Mouse (Mus musculus): ENCODE results near the gene Tbx20.

Gene Tbx20

DNA sequence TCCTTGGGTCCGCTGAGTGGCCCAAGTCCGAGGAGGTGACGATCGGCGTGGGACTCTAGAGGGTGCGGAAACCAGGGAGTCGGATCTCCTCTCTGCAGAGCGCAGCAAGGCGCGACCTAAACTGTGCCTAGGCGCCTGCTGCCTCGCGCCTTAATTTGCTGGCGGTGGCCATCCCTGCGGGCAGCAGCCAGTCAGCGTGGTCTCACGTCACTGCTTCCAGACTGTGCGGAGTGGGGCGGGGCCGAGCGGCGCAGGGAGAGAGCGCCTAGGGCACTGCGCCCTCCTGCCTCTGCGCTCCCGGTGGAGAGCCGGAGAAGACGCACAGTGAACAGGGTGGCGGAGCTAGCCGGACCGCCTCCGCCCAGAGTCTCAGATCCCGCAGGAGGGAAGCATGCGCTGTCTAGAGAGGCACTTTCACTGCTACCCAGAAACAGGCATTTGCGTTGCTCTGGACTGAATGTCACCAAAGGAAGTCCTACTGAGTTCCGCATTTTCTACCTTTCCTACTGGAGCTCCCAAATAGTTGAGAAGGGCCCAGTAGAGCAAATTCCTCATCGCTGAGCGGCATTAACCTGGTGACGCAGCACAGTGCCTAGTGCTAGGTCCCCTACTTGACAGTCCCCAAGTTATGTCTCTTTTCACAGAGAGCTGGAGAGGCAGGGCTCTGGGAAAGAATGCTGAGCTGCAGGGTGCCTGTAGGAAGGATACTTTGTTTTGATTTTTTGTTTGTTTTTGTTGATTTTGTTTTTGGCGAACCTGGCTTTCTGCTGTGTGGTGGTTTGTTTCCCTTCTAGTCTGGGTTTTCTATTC, at the start of gene Tbx20:
TSS of gene Tbx20 (minus strand) at position 144 of the 810 bp plus-strand sequence.
- DNase-seq (ENCODE audit: low read depth, low spot score): no peak

DNA sequence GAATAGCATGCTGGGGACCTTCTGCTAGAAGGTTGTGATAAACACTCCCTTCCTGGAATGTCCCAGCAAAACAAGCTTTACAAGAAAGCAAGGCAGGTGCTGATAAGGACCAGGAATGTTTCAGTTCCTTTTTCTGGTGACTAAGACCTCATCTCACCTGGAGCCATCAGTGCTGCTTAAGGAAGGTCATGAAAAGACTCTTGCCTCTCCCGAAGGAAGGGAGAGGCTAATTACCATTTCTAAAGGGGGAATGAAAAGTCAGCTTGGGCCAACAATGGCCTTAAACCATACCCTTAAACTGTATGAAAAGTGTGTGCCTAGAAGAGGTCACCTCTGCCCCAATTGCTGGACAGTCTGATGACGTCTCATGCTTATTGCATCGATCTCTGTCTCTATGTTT, 44.4 kb upstream of the Tbx20 start:
- no peak for DNase-seq (ENCODE audit: low read depth, low spot score)

DNA sequence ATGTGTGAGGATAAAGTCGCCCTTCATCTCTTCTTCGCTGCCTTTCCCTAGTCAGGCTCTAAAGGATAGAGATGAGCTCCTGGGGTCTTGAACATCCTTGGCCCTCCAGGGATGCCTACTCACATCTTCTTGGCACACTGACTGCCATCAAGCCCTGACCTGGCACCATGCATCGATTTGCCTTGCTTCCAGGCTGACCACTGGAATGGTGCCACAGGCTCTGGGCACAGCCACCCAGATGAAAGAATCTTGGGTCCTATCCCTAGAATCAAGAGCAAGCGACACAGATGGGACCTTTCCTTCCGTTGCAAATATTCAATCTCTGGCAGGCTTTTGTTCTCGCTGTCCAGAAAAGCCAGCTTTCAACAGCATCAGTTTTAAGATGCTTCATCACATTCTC, 38.4 kb upstream of the Tbx20 start:
- DNase-seq (ENCODE audit: low read depth, low spot score): no peak

DNA sequence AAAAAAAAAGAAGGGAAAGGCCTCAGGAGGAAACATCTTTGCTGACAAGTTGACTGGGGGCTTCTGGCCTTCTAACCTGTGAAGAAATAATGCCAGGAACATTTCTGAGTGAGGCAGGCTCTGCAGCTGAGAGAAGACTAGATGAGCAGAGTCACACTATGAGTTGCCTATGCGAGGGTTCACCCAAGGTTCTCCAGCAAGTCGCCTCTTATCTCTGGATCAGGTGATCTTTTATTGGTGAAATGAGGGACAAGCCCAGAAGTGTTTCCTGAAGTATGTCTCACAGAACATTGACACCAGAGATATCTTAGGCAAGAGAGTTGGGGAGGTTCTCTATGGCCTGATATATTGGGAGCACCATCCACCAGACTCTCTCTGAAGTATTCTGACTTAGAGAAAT, 18.0 kb upstream of the Tbx20 start:
- no peak for DNase-seq (ENCODE audit: low read depth, low spot score)

DNA sequence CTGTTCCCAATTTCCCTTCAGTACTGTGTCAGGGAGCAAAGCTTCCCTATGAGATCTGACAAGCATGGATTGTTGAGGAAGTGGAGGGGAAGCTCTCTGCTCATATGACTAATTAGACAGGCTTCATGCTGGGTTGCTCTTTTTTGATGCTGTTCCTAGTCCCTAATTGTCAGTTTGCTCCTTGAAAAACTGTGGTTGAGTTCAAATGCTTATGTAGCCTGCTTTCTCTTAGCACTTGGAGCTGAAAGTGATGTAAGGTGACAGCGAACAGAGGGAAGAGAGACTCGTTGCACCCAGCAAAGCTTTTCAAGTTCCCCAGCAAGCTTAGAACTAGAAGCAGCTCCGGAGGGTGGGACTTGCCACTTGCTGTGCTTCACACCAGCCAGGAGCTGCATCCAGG, 15.3 kb upstream of the Tbx20 start:
- DNase-seq (ENCODE audit: low read depth, low spot score): no peak

DNA sequence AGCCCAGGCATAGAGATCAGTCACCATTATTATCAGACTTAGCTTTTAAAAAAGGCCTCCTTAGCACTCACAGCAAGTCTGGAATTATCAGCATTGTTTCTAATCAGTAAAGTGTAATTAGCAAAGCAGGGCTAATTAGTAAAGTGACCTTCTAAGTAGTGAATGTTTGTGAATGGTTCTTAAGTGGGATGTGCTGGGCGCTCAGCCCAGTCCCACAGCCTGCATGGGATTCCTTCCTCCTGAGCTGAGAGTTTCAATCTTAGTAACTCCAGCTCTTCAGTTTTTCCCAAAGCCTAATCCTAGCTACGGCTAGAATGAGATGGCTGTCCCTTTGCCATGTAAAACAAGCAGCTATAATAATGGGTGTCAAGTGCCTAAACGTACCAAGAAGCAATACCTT, 8.2 kb upstream of the Tbx20 start:
- DNase-seq (ENCODE audit: low read depth, low spot score): no peak

DNA sequence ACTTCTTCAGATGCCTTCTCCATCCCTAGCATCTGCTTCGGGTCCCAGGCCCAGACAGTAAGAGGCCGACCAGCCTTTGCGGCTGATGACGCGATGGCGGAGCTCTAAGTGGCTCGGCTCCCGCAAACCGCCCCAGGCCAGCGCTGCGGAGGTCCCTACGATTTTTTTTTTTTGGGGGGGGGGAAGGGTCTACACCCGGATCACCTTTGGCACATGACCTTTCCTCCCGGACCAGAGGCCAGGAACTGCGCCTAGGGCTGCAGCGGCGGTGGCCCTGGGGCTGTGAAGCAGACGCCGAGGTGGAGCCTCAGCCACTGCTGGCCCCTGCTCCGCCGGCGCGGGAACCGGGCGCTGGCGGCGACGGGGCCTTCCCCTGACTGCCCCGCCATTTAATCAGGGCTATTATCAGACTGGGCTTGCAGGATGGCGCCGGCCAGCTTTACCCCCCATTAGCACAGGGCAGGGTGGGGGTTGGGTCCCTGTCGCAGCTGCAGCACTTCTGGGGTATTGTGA, 6.9 kb upstream of the Tbx20 start:
- DNase-seq (ENCODE audit: low read depth, low spot score): no peak

DNA sequence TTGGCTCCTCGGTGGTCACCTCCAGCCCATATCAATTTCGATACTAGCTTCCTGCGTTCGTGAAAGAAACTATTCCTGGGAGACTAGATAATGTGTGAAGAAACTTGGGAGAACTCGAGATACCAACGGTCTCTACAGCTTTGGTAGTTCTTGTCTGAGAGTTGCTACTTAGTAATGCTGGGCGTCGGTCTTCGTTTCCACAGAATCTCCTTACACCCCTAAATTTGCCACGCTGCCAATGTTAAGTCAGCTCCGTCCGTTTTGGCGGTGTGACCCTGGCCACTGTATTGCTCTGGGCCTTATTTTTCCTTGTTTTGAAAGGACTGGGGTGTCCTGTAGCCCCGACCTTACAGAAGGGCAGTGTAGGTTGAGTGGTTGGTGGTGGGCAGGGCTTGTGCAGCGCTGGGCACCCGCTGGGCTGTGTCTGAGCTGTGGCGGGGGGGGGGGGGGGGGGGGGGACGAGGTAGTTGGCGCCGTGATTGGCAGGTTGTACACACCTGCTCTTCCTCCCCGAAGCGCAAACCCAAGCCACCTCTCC, 6.4 kb upstream of the Tbx20 start:
- DNase-seq (ENCODE audit: low read depth, low spot score): no peak

DNA sequence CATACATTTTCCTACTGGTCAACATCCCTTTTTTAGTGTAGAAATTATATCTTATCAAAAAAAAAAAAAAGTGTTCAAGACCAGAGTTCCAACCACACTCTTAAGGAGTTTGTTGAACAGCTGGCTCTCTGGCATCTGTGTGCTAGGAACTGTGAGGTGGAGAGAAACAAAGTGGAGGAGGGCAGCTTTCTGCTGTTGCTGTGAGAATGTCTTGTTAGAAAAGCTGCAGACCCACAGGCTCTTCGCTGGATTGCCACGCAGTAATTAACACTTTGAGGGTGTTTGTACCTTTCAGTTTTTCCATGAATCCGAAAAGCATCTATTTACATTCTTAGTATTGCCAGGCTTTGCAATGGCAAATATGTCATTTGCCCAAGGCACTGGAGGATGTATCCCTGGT, 5.9 kb upstream of the Tbx20 start:
- DNase-seq (ENCODE audit: low read depth, low spot score): no peak

DNA sequence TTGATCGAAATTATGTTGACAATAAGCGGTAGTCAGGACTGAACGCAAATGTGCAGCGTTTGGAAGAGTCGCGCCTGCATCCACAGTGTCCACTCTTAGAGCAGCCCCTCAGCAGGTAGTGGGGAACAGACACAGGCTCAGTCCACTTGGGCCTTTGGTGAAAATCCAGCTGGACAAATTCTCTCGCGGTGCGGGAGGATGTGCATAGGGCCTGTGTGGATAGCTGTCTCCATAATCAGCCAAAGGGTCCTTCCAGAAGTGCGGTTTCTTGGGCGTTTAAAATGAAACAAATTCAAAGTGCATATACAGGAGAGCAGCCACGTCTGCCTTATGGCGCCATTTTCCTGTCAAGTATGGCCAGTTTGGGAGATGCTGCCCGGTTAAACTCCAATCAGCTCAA, 4.5 kb upstream of the Tbx20 start:
- no peak for DNase-seq (ENCODE audit: low read depth, low spot score)

DNA sequence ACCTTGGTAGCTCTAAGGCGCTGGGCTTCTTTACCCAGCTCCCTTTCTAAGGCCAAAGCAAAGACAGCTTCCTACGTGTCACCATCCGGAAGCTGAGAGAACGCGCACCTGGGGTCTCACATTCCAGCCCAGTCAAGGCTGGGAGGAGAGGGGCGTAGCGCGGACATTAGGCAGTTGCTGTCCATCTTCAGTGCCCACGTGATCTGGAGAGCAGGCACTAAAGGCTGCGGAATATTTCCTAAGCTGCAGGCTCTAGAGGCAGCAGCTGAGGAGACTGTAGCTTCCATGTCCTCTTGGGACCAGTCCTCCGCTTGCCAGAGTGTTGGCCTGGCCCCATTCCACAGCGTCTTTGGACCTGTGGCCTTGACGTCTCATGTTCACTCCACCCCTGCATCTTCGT, 3.9 kb upstream of the Tbx20 start:
- DNase-seq (ENCODE audit: low read depth, low spot score): no peak

DNA sequence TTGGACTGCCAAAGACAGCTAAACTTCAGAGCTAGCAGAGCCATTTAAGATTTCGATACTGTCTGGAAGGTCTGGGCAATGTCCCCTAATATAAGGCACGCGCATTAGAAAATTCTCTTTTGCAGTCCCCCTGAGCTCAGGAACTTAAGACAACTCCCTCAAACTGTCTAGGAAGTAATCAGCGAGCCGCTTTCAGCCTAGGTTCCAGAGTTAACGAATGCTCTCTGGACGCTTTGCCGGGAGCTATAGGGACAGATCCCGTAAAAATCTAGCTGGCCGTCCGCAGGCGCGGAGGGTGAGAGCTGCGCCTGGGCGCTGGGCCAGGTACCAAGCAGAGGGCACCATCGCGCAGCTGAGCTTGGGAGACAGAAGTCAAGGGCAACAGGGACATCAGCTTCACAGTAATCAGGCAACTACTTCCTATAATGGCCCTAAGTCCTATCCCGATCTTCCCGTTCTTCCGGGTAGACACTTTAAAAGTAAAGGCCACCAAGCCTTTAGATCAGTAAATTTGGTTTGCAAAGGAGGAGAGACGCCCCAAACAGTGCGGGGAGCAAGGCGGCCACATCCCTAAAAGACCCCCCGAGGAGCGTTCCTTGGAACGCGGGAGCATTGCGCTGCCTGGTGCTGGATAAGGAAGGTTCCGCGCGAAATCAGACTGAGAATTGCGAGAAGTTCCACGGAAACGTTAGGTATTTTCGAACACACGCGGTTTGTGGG, 3.2 kb upstream of the Tbx20 start:
- no peak for DNase-seq (ENCODE audit: low read depth, low spot score)

DNA sequence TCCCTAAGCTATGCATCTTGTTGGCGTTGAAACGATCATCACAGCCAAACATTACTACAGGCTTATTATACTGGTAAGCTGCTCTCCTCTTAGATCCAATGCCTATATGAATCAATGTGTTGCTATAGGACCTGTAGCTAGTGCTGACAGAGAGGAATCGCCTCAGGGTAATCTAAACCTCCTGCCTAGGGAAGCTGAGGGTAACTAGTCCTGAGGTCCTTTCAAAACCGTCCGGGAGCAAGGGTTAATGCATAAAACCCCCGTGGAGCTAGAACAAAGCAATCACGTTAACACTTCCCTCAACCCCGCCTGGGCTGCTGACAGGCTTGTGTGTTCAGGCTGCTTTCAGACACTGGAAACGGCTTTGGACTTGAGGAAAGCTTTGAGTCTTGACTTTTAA, 2.4 kb upstream of the Tbx20 start:
- DNase-seq (ENCODE audit: low read depth, low spot score): no peak

DNA sequence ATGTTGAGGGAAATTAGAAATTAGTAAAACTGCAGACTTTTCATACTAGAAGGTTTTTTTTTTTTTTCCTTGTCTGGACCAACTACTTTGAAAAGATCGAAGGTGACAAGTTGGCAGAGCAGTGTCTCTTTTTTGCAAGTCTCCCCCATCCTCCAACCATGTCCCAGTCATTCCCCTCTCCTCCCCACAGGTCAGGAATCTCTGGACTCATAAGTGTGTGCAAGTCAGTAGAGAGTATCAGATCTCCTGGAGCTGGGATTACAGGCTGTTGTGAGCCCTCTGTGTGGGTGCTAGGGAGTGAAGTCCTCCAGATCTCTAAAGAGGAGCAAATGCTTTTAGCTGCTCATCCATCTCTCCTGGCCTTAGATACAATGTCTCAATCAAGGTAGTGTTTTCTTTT, 1.5 kb upstream of the Tbx20 start:
- DNase-seq (ENCODE audit: low read depth, low spot score): no peak

DNA sequence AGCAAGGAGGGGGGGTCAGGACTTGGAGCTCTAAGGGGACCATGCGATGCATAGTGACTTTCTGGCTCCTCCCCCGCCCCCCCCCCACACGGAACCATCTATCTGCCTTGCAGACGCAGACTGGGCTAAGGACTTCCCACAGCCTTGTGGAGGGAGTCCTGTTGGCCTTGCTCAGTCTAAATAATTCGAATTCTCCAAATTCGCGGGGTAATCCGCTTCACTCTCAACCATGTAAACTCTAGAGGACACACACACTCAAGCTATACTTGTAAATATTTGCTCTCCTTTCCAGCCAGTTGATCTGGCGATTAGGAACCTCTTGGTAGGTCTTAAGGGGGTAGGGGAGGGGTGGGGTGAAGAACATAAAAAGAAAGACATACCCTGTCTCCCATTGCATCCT, 898 bp upstream of the Tbx20 start:
- DNase-seq (ENCODE audit: low read depth, low spot score): no peak

DNA sequence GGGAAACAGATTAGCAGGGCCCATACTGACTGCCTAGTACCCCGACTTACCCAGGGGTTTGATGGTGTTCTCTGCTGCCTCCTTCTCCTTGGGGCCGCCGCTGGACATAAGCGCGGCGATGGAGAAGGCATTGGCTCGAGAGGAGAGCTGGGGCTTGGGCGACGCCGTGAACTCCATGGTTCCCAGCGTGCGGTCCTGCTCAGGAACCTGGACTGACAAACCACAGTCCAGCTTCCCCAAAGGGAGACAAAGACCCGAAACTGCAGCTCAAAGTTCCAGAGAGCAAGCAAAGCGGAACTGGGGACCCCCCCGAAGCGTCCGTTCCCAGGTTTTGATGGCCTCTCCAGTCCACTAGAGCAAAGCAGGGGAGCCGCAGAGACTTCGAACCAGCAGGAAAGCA, 434 bp downstream of the Tbx20 start:
- no peak for DNase-seq (ENCODE audit: low read depth, low spot score)

DNA sequence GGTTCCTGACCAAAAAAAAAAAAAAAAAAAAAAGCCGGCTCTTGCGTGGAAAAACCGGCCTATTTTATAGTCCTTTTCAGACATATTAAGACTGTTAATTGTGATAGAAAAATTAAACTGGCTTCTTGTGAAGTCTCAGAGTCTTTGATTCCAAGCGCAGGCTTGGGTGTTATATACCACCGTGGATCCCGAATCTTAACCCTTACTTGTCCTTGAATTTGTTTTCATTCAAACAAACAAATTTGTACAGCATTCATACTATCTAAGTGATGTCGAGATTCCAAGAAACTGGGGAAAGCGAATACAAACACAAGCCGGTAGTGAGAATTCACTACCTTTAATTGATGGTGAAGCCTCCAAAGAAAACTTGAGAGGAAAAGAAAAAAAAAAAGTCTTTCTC, 932 bp downstream of the Tbx20 start:
- DNase-seq (ENCODE audit: low read depth, low spot score): no peak

DNA sequence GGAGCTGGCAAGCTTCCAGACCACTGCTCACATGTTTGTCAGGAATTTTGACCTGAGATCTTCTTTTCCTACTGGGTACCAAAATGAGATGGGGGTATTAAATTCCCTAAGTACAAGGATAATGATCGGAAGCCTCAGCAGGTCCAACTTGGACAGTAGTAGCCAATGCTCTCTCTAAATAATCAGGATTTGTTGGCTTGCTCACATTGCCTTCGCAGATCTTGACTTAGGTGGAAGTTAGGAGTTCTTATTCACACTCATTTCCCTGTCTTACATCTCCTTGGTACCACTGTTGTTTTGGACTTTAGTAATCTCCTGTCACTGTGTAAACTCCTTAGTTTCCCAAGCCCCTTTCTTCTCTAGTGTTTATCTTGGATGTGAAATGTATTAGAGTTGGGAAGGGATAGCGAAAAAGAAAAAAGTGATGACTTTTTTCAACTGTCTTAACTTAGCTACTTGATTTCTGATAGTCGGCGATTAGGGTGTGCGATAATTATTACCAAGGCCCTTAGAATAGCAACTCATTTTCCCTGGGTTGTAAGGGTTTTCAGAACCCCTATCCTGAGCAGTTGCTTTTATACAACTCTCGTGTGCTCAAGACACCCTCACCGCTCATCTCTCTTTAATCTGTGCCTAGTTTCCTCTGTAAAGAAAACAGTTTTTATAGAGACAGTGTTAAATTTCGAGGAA, 1.5 kb downstream of the Tbx20 start:
- no peak for DNase-seq (ENCODE audit: low read depth, low spot score)

DNA sequence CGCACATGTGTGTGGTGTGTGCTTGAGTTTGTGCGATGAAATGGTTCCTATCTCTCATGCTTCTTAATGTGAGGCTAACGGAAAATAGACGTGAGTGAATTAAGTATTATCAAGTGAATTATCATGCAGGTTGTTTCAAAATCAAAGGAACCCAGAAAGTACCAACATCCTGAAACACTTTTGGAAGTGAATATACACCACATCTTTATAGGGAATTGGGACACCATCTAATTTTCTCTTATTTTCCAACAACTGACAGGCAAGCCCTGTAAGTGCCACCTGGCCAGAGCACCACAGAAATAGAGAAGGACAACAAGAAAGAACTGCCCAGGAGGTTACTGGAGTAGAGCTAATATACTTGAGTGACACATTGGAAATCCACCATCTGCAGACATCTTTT, 2.4 kb downstream of the Tbx20 start:
- no peak for DNase-seq (ENCODE audit: low read depth, low spot score)

DNA sequence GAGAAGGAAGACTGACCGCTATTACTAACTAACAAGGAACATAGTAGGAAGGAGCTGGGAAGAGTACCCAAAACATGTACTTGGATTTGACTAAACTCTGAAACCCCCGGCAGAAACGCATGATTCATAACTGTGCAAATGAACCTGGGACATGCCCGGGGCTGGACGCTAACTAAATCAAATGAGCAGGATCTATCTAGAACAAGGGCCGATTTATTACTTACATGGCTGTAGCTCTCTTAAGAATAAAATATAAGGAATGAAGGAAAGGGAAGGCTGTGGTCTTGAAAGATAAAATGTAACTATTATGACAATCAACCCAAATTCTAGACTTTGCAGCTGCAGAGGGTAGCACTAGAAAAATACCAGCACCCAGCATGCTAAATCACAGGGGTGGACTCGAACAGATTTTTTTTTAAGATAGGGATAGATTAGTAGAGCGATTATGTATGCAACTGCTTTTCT, 3.1 kb downstream of the Tbx20 start:
- DNase-seq (ENCODE audit: low read depth, low spot score): no peak

DNA sequence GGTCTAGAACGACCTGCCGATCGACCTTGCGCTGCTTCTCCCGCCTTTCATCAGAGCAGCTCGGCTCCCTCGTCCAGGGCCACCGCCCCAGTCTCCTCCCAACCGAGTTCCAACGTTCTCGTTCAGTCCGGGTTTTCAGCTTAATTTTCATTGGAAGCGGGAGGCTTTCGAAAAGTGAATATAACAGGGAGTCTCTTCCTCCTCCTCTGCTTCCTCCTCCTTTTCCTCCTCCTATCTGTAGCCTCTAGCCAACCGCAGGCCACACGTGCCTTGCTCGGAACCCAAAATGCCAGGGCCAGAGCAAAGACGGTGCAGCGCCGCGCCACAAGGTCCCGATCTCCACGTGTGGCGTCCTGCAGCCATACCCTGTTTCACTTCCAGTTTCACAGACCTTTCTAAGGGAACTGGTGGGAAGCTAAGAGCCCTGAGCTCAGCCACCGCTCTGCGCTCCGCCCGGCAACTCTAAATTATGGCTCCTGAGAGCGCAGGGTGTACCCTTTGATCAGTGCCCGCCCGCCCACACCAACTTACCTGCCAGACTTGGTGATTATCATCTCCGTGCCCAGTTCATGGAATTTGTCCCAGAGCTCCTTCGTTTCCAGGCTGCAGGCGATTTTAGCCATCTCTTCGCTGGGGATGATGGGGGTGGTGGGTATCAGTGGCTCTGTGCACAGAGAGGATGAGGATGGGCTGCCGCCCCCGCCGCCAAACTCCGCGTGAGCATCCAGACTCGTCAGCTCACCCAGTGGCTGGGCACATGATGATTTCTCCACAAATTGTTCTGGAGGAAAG, 3.8 kb downstream of the Tbx20 start:
- no peak for DNase-seq (ENCODE audit: low read depth, low spot score)
